Mouse (Mus musculus): ENCODE data around the gene Nedd9.

- TF ChIP-seq POLR2A (IDR thresholded peaks at IDR 0.05; ENCODE audit: low read depth, low read length) = no peak
- no peak for TF ChIP-seq USF1 (IDR thresholded peaks at IDR 0.05; ENCODE audit: low read depth, low read length)
- TF ChIP-seq EP300 (IDR thresholded peaks at IDR 0.05; ENCODE audit: low read length) = no peak
- TF ChIP-seq UBTF (IDR thresholded peaks at IDR 0.05; ENCODE audit: low read depth, low read length) = no peak
- no peak for TF ChIP-seq TBP (conservative IDR thresholded peaks at IDR 0.05; ENCODE audit: low read depth, low read length)
- no peak for TF ChIP-seq KAT2A (IDR thresholded peaks at IDR 0.05; ENCODE audit: insufficient replicate concordance, low read length)
These were observed 3.2 kb downstream of the Nedd9 start for GRCm38 (mm10) chr13:41483966-41484365.
